Mouse (Mus musculus): ENCODE data around the gene Npy1r.

- TF ChIP-seq POLR2A (IDR thresholded peaks at IDR 0.05; ENCODE audit: low read depth, low read length): no peak
- TF ChIP-seq CTCF (conservative IDR thresholded peaks at IDR 0.05; ENCODE audit: insufficient read depth, insufficient read length, low read depth, low read length): no peak
These were observed 6.6 kb upstream of the Npy1r start for GRCm38 (mm10) chr8:66690402-66690801.
